Mouse (Mus musculus): Measurements from ENCODE around the gene Ankrd63.

Gene Ankrd63

DNA sequence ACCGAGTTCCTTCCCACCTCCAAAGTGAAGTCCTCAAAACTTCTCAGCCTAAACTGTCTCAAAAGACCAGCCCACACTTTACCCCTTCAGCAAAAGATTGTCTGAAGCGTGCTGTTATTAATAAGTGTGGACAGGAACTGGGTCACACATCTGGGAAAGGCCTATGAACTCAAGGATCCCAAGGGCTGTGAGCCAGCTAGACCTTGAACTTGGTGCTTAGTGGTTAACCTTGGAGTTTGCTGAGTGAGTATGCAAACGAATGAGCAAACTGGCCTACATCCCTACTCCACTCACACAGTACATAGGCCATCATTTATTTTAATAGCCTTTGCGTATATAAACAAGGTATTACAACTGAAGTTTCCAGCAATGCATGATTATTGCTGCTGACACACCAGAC lies 21.7 kb upstream of the Ankrd63 start:
- DNase-seq, result no peak

DNA sequence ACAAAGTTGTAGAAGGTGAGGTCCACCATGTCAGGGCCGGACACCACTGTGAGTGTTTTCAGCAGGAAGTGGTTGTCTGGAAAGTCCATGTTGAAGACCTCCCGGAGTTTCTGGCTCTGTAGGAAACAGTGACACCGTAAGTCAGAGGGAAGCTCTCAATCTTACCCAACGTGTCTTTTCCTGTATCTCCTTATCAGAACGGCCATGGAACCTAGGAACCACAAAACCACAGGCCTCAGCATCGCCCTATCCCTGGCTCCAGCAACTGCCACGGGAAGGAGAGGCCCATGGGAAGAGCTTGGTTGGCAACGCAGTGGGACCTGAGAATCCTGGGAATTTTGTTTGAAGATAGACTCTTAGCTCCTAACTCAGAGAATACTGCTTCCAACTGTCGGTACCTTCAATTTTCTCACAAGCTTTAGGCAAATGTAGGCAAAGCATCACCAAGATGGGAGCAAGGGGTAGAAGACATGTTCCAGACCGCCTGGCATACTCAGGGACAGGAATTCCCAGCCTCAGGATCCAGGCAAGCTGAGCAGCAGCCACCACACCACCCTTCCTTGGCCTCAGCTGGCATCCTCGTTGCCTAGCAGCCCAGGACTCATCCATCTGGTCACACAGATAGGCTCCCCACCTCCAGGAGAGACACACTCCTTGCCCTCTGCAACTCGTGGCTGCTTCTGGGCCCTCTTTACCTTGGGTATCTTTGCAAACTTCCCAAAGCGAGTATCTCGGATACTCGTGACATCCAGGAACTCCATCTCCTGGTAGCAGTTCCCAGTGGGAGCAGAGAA lies 20.1 kb upstream of the Ankrd63 start:
- peak; percentile 4 for DNase-seq

GRCm38 (mm10) chr2:118716677-118717076 lies 12.9 kb upstream of the Ankrd63 start:
- DNase-seq, result peak; percentile 2

DNA sequence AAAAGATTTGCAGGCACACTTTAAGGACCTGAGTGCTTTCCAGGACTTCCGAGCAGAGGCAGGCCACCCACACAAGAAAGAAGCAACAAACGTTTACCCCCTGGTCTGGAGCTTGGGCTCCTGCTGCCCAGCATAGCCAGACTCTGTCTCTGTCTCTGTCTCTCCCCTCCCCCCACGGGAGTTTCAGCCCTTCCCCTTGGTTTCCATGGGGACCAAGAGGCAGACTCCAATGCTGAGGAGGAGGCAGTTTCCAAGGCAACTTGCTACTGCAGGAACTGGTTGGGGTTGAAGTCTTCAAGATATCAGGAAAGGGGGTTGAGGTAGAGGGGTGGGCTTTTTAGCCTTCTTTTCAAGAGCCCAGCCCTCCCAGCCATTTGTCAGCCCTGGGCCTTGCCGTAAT lies 10.5 kb upstream of the Ankrd63 start:
- peak; percentile 78 for DNase-seq

- DNase-seq, result no peak
These were observed 9.9 kb upstream of the Ankrd63 start for GRCm38 (mm10) chr2:118713631-118714030.

DNA sequence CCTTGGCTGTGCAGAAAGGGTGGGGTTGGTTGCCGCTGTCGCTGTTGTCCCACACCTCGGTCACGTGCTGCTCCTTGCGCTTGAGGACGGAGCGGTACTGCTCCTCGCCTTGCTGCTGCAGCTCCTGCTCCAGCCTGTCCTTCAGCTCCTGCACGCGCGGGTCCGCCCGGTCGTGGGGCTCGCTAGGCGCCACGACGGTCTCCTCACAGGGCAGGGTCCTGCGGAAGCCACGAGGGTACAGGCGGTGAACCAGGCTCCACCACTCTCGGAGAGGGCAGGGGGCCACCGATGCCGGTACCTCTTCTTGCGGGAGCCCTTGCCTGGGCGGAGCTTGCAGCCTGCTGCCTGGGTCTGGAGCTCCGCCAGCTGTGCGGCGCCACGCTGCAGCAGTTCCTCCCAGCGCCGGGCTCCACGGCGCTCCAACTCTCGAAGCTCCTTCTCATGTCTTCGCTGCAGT lies 7.3 kb upstream of the Ankrd63 start:
- peak; percentile 70 for DNase-seq

DNA sequence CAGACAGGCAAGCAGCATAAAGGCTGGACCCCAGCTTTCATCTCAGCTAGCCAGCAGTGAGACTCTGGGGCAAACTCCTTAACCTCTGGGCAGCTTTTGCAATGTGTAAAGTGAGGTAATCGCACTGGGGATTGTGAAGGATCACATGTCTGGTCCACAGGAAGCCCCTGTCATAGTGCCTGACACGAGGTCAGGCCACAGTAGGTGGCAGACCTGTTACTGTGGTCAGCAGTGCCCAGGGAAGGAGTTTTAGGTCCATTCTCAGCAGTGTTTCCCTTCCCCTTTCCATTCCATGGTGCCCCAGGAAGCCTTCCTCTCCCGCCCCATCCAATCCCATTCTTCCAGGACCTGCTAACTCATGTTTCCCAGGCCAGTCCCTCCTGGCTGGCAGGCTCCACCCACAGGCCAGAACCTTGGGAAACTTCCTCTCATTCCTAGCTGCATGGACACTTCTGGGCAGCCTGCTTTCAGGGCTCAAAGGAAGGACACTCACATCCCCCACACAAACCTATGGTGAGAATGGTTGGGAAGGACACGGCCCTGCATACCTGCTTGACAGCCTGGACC lies 6.0 kb upstream of the Ankrd63 start:
- DNase-seq, result no peak

DNA sequence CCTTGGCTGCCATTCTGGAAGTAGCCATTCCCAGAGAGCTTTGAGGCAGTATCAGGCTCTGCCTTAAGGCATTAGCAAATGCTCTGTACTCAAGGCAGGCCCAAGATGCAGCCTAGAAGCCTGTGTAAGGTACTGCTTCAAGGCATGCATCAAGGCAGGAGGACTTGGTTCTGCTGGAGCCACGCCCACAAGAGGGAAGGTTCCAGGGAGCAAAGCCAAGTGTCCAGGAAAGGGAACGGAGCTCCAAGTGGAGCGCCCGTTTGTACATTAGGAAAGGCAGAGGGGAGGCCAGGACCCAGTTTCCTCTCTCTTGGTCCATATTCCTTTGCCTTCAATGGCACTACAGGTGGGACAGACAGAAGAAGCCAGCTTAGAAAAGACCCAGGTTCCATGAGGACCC lies 4.7 kb upstream of the Ankrd63 start:
- no peak for DNase-seq

GRCm38 (mm10) chr2:118706436-118706835 lies 2.7 kb upstream of the Ankrd63 start:
- DNase-seq, result no peak

DNA sequence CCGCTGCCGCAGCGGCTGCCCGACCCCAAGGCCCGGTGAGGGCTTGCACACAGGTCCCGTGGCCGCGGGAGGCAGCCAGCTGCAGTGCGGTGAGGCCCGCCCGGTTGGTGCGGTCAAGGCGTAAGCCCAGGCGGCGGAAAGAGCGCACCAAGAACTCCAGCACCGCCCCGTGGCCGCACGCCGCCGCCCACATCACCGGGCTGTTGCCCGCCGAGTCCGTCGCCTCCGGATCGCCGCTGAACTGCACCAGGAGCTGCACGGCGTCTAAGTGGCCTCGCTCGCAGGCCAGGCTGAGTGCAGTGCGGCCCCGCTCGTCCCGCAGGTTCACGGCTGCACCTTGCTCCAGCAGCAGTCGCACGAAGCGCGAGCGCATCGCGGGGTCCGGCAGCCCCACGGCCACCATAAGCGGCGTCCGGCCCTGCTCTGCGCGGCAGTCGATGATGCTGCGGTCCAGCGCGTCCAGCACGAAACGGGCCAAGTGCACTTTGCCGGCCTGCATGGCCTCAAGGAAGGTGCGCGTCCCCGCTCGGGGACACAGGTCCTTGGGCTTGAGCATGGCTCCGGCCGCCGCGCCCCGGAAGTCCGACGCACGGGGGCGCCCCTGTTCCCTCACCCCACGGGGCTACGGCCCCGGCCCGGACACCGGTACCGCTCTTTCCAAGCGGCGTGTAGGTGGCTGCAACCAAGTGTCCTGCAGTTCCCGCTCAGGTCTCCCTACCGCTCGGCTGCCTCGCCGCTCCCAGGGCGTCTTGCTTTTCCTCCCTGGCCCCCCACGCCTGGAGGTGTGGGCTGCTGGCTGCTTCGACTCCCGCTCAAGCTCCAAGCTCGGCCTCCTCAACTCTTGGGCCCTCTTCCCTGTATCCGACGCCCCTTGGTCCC lies 641 bp downstream of the Ankrd63 start:
- no peak for DNase-seq

- DNase-seq, result no peak
These were observed 1.5 kb downstream of the Ankrd63 start for GRCm38 (mm10) chr2:118701971-118702882.

GRCm38 (mm10) chr2:118701161-118701560 lies 2.6 kb downstream of the Ankrd63 start:
- no peak for DNase-seq

GRCm38 (mm10) chr2:118700179-118701062 lies 3.3 kb downstream of the Ankrd63 start:
- peak; percentile 74 for DNase-seq

- DNase-seq, result no peak
These were observed 5.8 kb downstream of the Ankrd63 start for GRCm38 (mm10) chr2:118697955-118698354.

DNA sequence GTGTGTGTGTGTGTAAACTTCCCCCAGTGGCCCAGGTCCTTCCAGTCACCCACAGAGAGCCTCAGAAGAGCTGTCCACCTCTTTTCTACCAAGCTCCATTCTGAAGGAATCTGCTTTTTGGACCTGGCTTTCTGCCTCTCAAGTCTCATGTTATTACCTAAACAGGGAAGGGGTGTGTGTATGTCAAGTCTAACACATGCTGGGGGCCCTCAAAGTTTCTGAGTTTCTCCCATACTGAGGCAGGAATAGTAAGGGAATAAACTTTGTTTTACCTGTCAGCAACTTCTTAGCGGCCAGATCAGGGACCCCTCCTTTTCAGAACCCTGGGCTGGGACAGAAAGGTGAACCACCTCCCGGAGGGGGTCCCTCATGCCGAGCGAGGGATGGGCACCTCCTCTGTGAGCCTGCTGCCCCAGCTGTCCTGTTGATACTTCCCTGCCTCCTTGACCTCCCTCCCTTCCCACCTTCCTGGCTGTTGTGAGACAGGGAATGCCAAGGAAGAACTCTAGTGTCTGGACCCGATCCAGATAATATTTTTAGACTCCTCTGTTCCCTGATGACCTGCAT lies 6.4 kb downstream of the Ankrd63 start:
- no peak for DNase-seq

- DNase-seq, result no peak
These were observed 7.1 kb downstream of the Ankrd63 start for GRCm38 (mm10) chr2:118696451-118697308.

GRCm38 (mm10) chr2:118695677-118696232 lies 8.0 kb downstream of the Ankrd63 start:
- DNase-seq, result no peak

- DNase-seq, result no peak
These were observed 10.3 kb downstream of the Ankrd63 start for GRCm38 (mm10) chr2:118693370-118693966.

GRCm38 (mm10) chr2:118689875-118690274 lies 13.9 kb downstream of the Ankrd63 start:
- no peak for DNase-seq
